Mouse (Mus musculus) cortical plate, adult 2 months (tissue): ENCODE measurements at regions not wholly inside any gene's neighbourhood (a gene's known extent, or its start where the extent isn't known, plus 50 kb on each side); places are given as distances from the start of the nearest gene placed in this dataset.
"Not testable (repeated sequence)": the region's sequence is repeated elsewhere in the genome, so short reads cannot be mapped to it uniquely, and the experiment has no call there.

ENCODE experiments used
- CTCF ChIP-seq: fragments of 200-500 bp; IDR thresholded peaks from 2 replicates; pipeline ENCODE4 v1.5.1; 2011; ENCODE audit warnings: mild to moderate bottlenecking, control low read depth, low read length; ENCODE audit not compliant: insufficient read depth; ENCODE audit errors: extremely low read depth
- POLR2A ChIP-seq: fragments of 200-500 bp; IDR thresholded peaks from 2 replicates; pipeline ENCODE4 v1.6.1; 2011; ENCODE audit warnings: mild to moderate bottlenecking, low read length, control low read depth; ENCODE audit not compliant: insufficient read depth; ENCODE audit errors: extremely low read depth

- TF ChIP-seq POLR2A, CTCF: not testable (repeated sequence)
These were observed 448.6 kb upstream of the Cobl start for GRCm38 (mm10) chr11:12913401-12913800.
